Mouse (Mus musculus) layer of hippocampus, postnatal 14 days (tissue): Measurements from ENCODE around the gene Ap1ar. TPM values are rescaled to one million over a fixed set of nuclear protein-coding genes. Genes with fewer than 3 reads are reported as not detected.
A peak's percentile ranks its signal among the peaks of the same experiment; 100 is the strongest.

Source experiments
- DNase-seq, 2 experiments: peaks; one replicate each; pipeline ENCODE4 v3.0.0; 2021 to 2022; ENCODE audit warnings: low spot score in 2 of 2, mixed read lengths in 1 of 2
- long read RNA-seq, 2 experiments: library from polyadenylated mRNA; stranded (forward); transcript quantifications; one replicate each; pipeline ENCODE4 v2.0.0; 2021
- total RNA-seq, 2 experiments: library from RNA; stranded (reverse); gene quantifications; 2 replicates each; pipeline ENCODE4 v1.2.3; 2021

Gene Ap1ar
- 10 to 100 TPM; 67.6 to 68.7 TPM for total RNA-seq
- long read RNA-seq, experiment 1, transcript Ap1ar-201 (10 exons, 2,662 nt) = minor isoform, 9 of 28 reads
- long read RNA-seq, experiment 1, transcript Ap1ar-210 (9 exons, 2,580 nt) = major isoform, 17 of 28 reads
- long read RNA-seq, experiment 1, partial matches to known transcripts = 0 of 28 reads
- long read RNA-seq, experiment 1, other reads (novel, unspliced or antisense) = 1 of 28 reads
- long read RNA-seq, experiment 2, transcript Ap1ar-210 (9 exons, 2,580 nt) = major isoform, 21 of 37 reads
- long read RNA-seq, experiment 2, transcript Ap1ar-201 (10 exons, 2,662 nt) = minor isoform, 7 of 37 reads
- long read RNA-seq, experiment 2, partial matches to known transcripts = 2 of 37 reads
- long read RNA-seq, experiment 2, other reads (novel, unspliced or antisense) = 5 of 37 reads

DNA sequence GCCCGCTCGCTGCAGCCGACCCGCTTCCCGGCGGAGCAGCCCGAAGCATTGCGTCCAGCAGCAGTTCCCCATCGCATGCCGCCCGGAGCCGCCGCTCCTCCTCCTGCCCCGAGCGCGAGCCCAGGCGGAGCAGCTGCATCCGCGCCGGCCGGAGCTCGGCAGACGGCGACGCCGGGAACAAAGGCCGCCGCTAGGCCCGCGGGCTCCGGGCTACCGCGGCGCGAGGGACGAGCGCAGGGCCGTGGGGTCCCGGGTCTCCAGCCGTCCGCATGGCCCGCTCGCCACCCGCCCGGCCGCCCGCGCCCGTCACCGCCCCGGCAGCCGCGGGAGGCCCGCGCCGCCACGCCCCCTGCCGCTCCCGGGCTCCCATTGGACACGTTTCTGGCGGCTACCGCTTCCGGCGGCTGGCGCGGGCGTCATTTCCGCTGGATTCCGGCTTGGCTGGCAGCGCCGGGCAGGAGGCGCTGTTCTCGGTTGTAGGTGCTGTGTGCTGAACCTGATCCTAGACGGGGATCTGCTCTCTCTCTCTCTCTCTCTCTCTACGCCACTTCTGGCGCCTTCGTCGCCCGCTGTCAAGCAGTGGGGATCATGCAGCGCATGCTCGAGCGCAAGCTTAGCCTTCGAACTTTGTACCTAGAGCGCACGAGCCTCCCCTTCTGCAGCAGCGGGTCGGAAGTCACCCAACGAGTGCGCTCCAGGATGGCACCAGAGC lies at the start of gene Ap1ar:
Gene Ap1ar, minus strand, starts transcription at position 370 of the 712 bp plus-strand sequence.
- DNase-seq = peak; percentile 97

DNA sequence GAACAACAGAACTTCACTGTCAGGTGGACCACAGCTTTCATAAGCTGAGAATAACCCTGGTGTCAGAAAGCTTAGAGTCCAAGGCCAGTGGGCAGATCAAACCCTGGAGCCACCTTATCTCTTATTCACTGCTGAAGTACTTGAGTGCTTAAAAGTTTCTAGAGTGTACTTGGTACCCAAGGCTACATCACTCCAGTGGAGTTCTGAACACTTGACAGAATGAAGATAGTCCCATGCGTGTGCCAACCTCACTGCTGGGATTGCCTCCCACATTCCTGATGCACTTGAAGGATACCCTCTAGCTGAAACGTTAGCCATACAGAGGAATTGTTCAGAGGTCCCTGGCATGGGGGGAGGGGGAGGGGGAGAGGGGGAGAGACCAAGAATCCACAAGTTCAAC lies 44.4 kb upstream of the Ap1ar start:
- no peak for DNase-seq

- DNase-seq = no peak
Observed at GRCm38 (mm10) chr3:127879968-127880367, 42.6 kb upstream of the Ap1ar start.

DNA sequence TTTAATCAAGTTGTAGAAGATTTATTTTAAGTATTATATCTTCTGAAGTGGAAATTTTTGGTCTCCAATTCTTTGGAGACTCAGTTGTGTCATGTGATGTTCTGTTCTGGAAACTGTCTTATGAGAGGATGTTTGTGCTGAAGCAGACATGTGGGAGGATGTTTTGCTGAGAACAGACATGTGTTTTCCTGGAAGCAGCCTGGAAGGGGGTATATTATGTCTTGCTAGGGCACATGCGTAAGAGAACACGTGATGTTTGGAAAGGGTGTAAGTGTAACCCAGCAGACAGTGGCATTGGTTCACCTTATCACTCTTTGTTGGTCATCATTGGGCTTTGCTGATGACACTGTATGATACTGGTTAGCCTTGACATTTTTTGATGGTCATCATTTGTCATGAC lies 38.2 kb upstream of the Ap1ar start:
- no peak for DNase-seq

DNA sequence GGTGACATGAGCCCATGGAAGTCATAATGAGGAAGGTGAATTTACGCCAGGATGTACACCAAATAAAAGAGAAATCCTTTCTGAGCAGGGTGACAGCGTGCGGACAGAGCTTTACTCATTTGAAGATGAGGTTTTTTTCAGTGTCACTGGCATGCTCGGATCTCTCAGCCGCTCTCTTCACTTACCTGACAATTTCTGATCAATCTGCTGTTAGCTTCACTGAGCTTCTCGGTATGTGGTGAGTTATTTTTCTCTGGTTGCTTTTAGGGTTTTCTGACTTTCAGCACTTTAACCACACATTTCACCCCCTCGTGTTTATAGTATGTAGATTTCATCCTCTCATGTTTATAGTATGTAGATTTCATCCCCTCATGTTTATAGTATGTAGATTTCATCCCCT lies 37.7 kb upstream of the Ap1ar start:
- no peak for DNase-seq

DNA sequence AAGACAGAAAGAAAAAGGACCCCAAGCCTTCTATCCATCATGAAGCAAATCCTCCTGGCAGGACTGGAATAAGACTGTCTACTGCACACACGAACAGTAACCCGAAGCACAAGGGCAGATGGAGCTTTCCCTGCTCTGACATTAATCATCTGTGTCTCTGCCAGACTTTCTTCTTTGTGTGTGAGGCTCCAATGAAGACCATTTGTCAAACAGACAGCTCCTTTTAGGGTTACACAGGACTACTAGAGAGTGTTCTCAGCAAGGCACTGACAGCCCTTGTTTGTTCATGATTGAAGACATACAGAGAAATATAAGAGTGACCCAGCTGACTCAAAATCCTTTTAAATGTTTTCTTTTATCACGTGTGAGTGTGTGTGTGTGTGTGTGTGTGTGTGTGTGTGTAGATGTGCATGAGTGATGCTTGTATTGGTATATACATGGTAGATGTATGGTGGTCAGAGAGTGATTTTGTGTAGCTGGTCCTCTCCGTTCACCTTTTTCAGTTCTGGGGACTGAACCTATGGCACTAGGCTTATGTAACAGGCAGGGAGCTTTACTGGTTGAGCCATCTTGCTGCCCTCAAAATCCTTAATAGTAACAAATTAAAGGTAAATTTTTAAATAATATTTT lies 37.0 kb upstream of the Ap1ar start:
- DNase-seq = no peak

DNA sequence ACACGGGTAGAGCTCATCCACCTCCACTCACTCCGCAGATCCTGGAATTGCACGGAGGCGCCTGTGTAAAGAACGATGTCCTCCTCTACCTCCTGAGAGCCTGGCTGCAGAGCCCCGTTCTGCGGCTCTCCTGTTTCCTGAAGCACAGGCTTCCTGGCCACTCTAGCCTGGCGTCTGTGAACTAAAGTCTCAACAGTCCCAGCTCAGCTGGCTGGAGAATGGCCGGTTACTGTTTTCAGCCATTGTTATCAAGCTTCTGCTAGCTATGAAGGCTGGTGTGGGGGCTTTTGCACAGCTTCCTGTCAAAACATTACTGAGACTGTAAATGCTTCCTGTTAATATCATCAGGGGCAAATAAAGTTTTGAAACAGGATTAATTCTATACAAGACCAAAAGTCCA lies 34.3 kb upstream of the Ap1ar start:
- DNase-seq = no peak

GRCm38 (mm10) chr3:127868880-127869279 lies 31.6 kb upstream of the Ap1ar start:
- no peak for DNase-seq

- no peak for DNase-seq
Observed at GRCm38 (mm10) chr3:127868046-127868758, 30.9 kb upstream of the Ap1ar start.

DNA sequence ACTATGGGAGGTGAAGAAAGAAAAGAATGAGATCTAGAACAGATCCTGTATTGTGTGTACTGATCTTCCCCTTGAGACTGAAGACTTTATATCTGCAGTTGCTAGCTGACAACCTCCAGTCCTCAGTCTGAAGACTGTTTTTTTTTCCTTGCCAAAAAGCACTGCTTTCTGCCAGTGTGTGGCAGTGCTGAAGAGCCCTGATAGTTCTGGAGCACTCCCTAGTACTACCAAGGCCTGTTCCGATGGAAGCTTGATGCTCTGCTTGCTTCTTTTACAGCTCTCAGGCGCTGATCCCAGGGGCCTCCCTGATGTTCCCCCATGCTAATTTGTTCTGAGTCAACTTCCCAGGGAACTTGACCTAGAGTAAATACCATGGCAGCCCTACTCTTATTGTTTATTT lies 26.9 kb upstream of the Ap1ar start:
- DNase-seq = no peak

- no peak for DNase-seq
Observed at GRCm38 (mm10) chr3:127863571-127863970, 26.2 kb upstream of the Ap1ar start.

DNA sequence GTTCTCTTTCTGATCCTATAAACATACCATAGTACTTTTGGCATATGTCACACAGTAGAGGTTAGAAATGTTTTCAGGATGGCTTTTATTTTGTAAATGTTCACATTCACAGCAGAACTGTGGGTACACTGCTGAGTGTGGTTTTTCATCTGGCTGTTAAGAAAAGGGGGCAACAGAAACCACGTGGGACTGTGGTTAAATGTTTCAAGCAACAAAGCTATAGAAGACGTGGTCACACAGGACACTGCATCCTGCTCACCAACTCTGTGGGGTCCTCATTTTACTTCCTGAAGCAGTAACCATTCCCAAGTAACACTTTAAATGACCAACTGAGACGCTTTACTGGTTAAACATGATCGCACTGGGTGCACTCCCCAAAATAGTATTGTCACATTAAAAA lies 25.2 kb upstream of the Ap1ar start:
- DNase-seq = no peak

DNA sequence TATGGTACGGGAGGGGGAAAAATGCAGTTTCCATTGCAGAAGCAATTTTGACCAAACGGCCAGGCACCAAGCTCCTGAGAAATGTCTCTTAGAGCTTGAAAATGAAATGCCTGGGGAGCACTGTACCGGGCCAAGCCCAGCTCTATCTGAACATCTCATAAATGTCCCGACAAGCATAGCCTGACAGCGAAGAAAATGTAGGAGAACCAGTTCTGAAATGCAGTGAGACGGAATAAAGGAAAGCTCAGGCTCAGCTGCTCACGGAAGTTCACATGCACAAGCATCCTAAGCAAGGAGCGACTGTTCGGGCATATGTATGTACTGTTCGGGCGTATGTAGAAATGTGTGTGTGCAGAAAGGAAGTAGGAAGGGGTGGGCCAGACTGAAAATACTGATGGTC lies 24.0 kb upstream of the Ap1ar start:
- DNase-seq = no peak

- DNase-seq = peak; percentile 61 to 79
Observed at GRCm38 (mm10) chr3:127853431-127854206, 16.3 kb upstream of the Ap1ar start.

- peak in 1 of 2 experiments; percentile 42 for DNase-seq
Observed at GRCm38 (mm10) chr3:127852722-127853121, 15.4 kb upstream of the Ap1ar start.

- DNase-seq = no peak
Observed at GRCm38 (mm10) chr3:127850776-127851646, 13.7 kb upstream of the Ap1ar start.

DNA sequence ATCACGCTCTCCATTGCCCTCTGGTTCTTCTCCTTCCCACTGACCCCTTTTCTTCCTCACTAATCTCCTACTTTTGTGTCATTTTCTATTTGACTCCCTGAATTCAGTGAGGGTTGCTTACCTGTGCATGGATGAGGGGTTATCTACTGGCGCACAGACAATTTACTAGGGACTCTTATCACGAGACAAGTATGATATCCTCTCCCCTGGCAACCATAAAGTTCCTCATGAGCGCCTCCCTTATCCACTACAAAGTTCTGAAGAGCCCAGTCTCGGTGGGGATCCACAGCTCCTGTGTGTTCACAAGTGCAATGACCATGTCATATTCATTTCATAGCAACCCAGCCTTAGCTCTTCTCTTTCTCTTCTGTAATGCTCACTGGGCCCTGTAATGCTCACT lies 12.6 kb upstream of the Ap1ar start:
- DNase-seq = no peak

- no peak for DNase-seq
Observed at GRCm38 (mm10) chr3:127848088-127848808, 10.9 kb upstream of the Ap1ar start.

DNA sequence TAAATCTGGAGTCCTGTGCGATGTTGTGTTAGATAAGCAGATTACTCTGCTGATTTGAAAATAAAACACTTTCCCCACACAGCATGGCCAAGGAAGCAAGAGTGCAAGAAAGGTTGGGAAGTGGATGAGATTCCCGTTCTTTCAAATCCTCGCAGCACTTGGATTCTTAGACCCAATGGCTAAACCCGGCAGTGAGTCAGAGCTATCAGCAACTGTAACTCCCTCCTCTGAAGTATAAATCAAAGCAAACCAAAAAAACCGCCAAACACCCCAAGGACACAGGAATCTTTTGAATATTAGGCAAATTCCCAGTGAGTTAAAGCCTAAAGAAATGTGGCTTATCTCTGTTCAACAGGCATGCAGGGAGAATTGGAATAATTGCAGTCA lies 6.6 kb upstream of the Ap1ar start:
- DNase-seq = no peak
